18 mouse cellular contexts compared by ENCODE assay signal in the genomic region with DNA sequence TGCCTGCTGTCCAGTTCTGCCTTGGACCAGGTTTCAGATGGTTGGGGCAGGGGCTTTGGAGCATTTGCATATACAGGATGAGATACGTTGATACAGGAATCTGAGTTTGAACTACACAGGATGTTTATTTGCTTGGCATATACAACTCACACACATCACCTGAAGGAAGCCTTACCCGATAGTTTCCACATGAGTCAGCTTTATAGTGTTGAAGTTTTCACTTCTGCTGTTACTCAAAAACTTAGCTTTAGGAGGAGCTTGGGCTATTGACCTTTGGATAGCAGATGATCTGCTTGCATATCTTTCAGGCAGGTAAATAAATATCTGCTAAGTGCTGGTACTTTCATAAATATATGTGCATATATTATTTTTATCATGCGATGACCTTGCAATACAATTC. TPM values are rescaled to one million over a fixed set of nuclear protein-coding genes. Genes with fewer than 3 reads are reported as not detected.
"Had no signal": no experiment of that assay in that cellular context is flagged by ENCODE, and none has a peak within 500 bp of the region (broad histone marks: within the 10 kb centered on the region; RNA-seq: fewer than 3 reads in every experiment).

No protein-coding gene starts in this region.

- H3K27me3 ChIP-seq: neural tube, embryonic 12.5 days; neural tube, embryonic 13.5 days; neural tube, embryonic 15.5 days; stomach, embryonic 15.5 days had no signal

- H3K36me3 ChIP-seq: neural tube, embryonic 12.5 days; neural tube, embryonic 13.5 days; neural tube, embryonic 15.5 days; stomach, embryonic 15.5 days had no signal

- DNase-seq: retina, postnatal 1 day; right cerebral cortex, adult 18-20 months; right cerebral cortex, postnatal 14 days; right cerebral cortex, postnatal 25 days; right cerebral cortex, postnatal 4 days; spleen, adult 18-20 months; thymus, adult 18-20 months; thymus, adult 2 months; thymus, postnatal 14 days; thymus, postnatal 25 days; thymus, postnatal 36 days; thymus, postnatal 4 days had no signal

- H3K4me3 ChIP-seq: neural tube, embryonic 12.5 days; neural tube, embryonic 13.5 days; neural tube, embryonic 15.5 days; stomach, embryonic 15.5 days had no signal

- H3K27ac ChIP-seq: neural tube, embryonic 12.5 days; neural tube, embryonic 13.5 days; neural tube, embryonic 15.5 days; stomach, embryonic 15.5 days; stomach, postnatal 0 days had no signal

- H3K4me2 ChIP-seq: neural tube, embryonic 12.5 days; neural tube, embryonic 13.5 days; neural tube, embryonic 15.5 days; stomach, embryonic 15.5 days had no signal

- H3K9ac ChIP-seq: neural tube, embryonic 12.5 days; neural tube, embryonic 13.5 days; neural tube, embryonic 15.5 days; stomach, embryonic 15.5 days had no signal

- H3K9me3 ChIP-seq: neural tube, embryonic 12.5 days; neural tube, embryonic 13.5 days; neural tube, embryonic 15.5 days; stomach, embryonic 15.5 days had no signal

- H3K4me1 ChIP-seq: neural tube, embryonic 12.5 days had no signal

RNA-seq across cellular contexts. Expression of a gene that starts 28.6 kb away (rescaled TPM):
- total RNA-seq: neutrophil, adult 5-6 weeks had no signal
